Comparison of ENCODE assay signal across 20 mouse cellular contexts in the genomic region with DNA sequence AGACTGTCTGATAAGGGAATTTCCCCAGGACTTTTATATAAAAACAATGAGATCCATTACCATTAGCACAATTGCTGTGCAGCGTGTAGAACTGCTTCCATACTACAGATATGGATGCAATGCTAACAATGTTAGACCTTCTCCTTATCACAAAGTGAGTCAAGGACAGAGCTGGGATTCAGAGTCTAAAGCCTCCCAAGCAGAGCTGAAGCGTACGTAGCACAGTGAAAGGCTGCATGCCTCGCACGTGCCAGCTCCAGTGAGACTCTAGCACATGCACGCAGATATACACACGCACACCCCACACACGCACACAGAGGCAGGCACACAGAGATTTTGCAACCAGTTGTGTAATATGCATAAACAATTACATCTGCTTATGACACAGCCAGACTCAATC. TPM values are rescaled to one million over a fixed set of nuclear protein-coding genes. Genes with fewer than 3 reads are reported as not detected.
DNase-seq lines count a peak whose midpoint lies in the region; ATAC-seq and TF ChIP-seq lines count a peak whose summit lies in the region.
"Had no signal": no experiment of that assay in that cellular context is flagged by ENCODE, and none has a peak within 500 bp of the region (broad histone marks: within the 10 kb centered on the region; RNA-seq: fewer than 3 reads in every experiment).

No protein-coding gene starts in this region.

- H3K4me1 ChIP-seq in heart, embryonic 12.5 days (replicated peaks), result peaks cover 16% of the 10 kb centered on the region; the same call in 1 of the 2 replicates
- no peaks in the 10 kb centered on the region for H3K4me1 ChIP-seq in liver, postnatal 0 days (ENCODE audit: insufficient read depth)
- H3K4me1 ChIP-seq in heart, embryonic 16.5 days (ENCODE audit: control insufficient read depth, insufficient read depth, low read length), result peaks cover 6% of the 10 kb centered on the region; the same call in 1 of the 2 replicates
- H3K4me1 ChIP-seq: embryonic facial prominence, embryonic 12.5 days; limb, embryonic 15.5 days had no signal

- DNase-seq in heart, postnatal 14 days, result no peak
- DNase-seq in liver, postnatal 0 days, result peak; percentile 18
- no peak for DNase-seq in liver
- peak; percentile 34 for DNase-seq in adrenal gland, postnatal 10 days
- no peak for DNase-seq in B cell, adult 2 months
- no peak for DNase-seq in urinary bladder, adult 2 months (ENCODE audit: low spot score)
- DNase-seq: cerebellum, adult 9-10 months; forebrain, postnatal 0 days; gastrocnemius, postnatal 14 days; kidney, adult 8-10 months; kidney, postnatal 25 days; lung, postnatal 10 days; right cerebral cortex, postnatal 25 days; thymus, postnatal 36 days had no signal

- intact Hi-C loops in heart, postnatal 14 days (cut with DNase I), result no loop called here

- H3K9ac ChIP-seq in heart, embryonic 12.5 days, result no peak overlapping the region
- H3K9ac ChIP-seq in liver, postnatal 0 days (replicated peaks), result no peak overlapping the region
- H3K9ac ChIP-seq in heart, embryonic 16.5 days (ENCODE audit: low read length), result peak overlapping the region; percentile 12; the same call in 1 of the 2 replicates
- H3K9ac ChIP-seq: embryonic facial prominence, embryonic 12.5 days; forebrain, postnatal 0 days; limb, embryonic 15.5 days had no signal

- peak overlapping the region; percentile 83 for H3K27ac ChIP-seq in heart, embryonic 12.5 days (ENCODE audit: poor library complexity, severe bottlenecking)
- H3K27ac ChIP-seq in liver, postnatal 0 days (ENCODE audit: low read depth), result no peak overlapping the region
- H3K27ac ChIP-seq in heart, embryonic 16.5 days (ENCODE audit: low read length), result peak overlapping the region; percentile 95
- H3K27ac ChIP-seq: embryonic facial prominence, embryonic 12.5 days; hindbrain, postnatal 0 days; limb, embryonic 15.5 days had no signal

- peaks cover 55% of the 10 kb centered on the region for H3K36me3 ChIP-seq in heart, embryonic 12.5 days
- peaks cover 79% of the 10 kb centered on the region for H3K36me3 ChIP-seq in liver, postnatal 0 days (replicated peaks; ENCODE audit: insufficient read depth, low read length)
- peaks cover 39% of the 10 kb centered on the region for H3K36me3 ChIP-seq in heart, embryonic 16.5 days (ENCODE audit: control insufficient read depth, insufficient read depth)

- no peak for TF ChIP-seq EP300 in liver, postnatal 0 days (IDR thresholded peaks at IDR 0.05; ENCODE audit: low read depth)

- H3K4me2 ChIP-seq in heart, embryonic 12.5 days, result no peak overlapping the region
- H3K4me2 ChIP-seq in liver, postnatal 0 days (ENCODE audit: low read depth, low read length), result no peak overlapping the region
- H3K4me2 ChIP-seq in heart, embryonic 16.5 days (ENCODE audit: low read depth, low read length), result peak overlapping the region; percentile 25; the same call in 1 of the 2 replicates
- H3K4me2 ChIP-seq: embryonic facial prominence, embryonic 12.5 days; limb, embryonic 15.5 days had no signal

- H3K4me3 ChIP-seq in heart, embryonic 12.5 days, result no peak overlapping the region
- H3K4me3 ChIP-seq in liver, postnatal 0 days (ENCODE audit: low read depth, low read length), result no peak overlapping the region
- H3K4me3 ChIP-seq in heart, embryonic 16.5 days (ENCODE audit: low read length), result no peak overlapping the region
- H3K4me3 ChIP-seq: embryonic facial prominence, embryonic 12.5 days; limb, embryonic 15.5 days had no signal

- no peak for TF ChIP-seq CTCF in liver, postnatal 0 days (IDR thresholded peaks at IDR 0.05; ENCODE audit: low read depth)

- ATAC-seq in heart, embryonic 12.5 days (ENCODE audit: insufficient number of reproducible peaks, low FRiP score), result peak; percentile 89
- ATAC-seq in liver, postnatal 0 days, result peak; percentile 75; the same call in 1 of the 2 replicates
- ATAC-seq in heart, embryonic 16.5 days (replicated peaks; ENCODE audit: extremely low read depth, insufficient read depth, low FRiP score), result peak; percentile 98
- ATAC-seq: forebrain, postnatal 0 days; hindbrain, postnatal 0 days; midbrain, embryonic 16.5 days had no signal

- H3K9me3 ChIP-seq in heart, embryonic 12.5 days (replicated peaks), result no peaks in the 10 kb centered on the region
- H3K9me3 ChIP-seq in liver, postnatal 0 days (ENCODE audit: low read length), result no peaks in the 10 kb centered on the region
- H3K9me3 ChIP-seq in heart, embryonic 16.5 days (replicated peaks; ENCODE audit: control insufficient read depth, low read length), result no peaks in the 10 kb centered on the region
- H3K9me3 ChIP-seq: embryonic facial prominence, embryonic 12.5 days; limb, embryonic 15.5 days had no signal

- 45% methylated on average over 8 of the region's 8 CpGs for WGBS in heart, embryonic 12.5 days
- WGBS in liver, postnatal 0 days (ENCODE audit: insufficient replicate concordance), result 69% methylated on average over 8 of the region's 8 CpGs
- 48% methylated on average over 8 of the region's 8 CpGs for WGBS in heart, embryonic 16.5 days

- no peaks in the 10 kb centered on the region for H3K27me3 ChIP-seq in heart, embryonic 12.5 days (replicated peaks)
- no peaks in the 10 kb centered on the region for H3K27me3 ChIP-seq in liver, postnatal 0 days (ENCODE audit: insufficient read depth, low read length)
- H3K27me3 ChIP-seq in heart, embryonic 16.5 days (ENCODE audit: control insufficient read depth, insufficient read depth, low read length), result no peaks in the 10 kb centered on the region
- H3K27me3 ChIP-seq: embryonic facial prominence, embryonic 12.5 days; limb, embryonic 15.5 days had no signal

RNA-seq across cellular contexts. Expression of a gene that starts 28.4 kb away (rescaled TPM):
- polyA plus RNA-seq in heart, embryonic 12.5 days (2016; fragmentation: Nextera tagmentation; extraction: Ambion mirVana), result 20.3 and 21.2 TPM in 2 replicates
- total RNA-seq in heart, postnatal 14 days (2021), result 1 to 10 TPM; 5.1 to 6.2 TPM
- polyA plus RNA-seq in liver, postnatal 0 days (2015; fragmentation: Nextera tagmentation; extraction: Ambion mirVana), result 2.3 and 3.5 TPM in 2 replicates
- 10 to 100 TPM; 15.7 to 21.0 TPM for total RNA-seq in adrenal gland, postnatal 10 days (2021)
- 12.5 and 13.0 TPM in 2 replicates for polyA plus RNA-seq in heart, embryonic 16.5 days (2015; fragmentation: Nextera tagmentation; extraction: Ambion mirVana)
- 12.1 and 13.9 TPM in 2 replicates for polyA plus RNA-seq in urinary bladder, adult 2 months (2012; rRNA removed)

Comparison
In these comparisons a context has a peak if more than half of its experiments do, and no peak if none do; other contexts are left out.
1. DNase-seq: peak in liver, postnatal 0 days (single experiment) and adrenal gland, postnatal 10 days (single experiment); none in heart, postnatal 14 days (0 of 2), liver (single experiment), B cell, adult 2 months (0 of 2) and urinary bladder, adult 2 months (single experiment).
2. Peak in every context shown above with its lines, with median percentiles within 50 percentile points of each other: ATAC-seq.